Mouse (Mus musculus) small intestine, adult 2 months (tissue): ENCODE results near the gene Specc1l.

Experiments
- CTCF ChIP-seq: fragments of 200-500 bp; IDR thresholded peaks from 2 replicates; pipeline ENCODE4 v1.5.1; 2012; ENCODE audit warnings: low read depth, mild to moderate bottlenecking, control low read depth, inconsistent platforms, low read length, moderate library complexity, mixed read lengths; ENCODE audit not compliant: insufficient replicate concordance, insufficient read length; ENCODE audit errors: extremely low read depth
- POLR2A ChIP-seq: fragments of 200-500 bp; IDR thresholded peaks from 2 replicates; pipeline ENCODE4 v1.6.1; 2012; ENCODE audit warnings: low read depth, mild to moderate bottlenecking, control low read depth, inconsistent platforms, low read length, moderate library complexity

DNA sequence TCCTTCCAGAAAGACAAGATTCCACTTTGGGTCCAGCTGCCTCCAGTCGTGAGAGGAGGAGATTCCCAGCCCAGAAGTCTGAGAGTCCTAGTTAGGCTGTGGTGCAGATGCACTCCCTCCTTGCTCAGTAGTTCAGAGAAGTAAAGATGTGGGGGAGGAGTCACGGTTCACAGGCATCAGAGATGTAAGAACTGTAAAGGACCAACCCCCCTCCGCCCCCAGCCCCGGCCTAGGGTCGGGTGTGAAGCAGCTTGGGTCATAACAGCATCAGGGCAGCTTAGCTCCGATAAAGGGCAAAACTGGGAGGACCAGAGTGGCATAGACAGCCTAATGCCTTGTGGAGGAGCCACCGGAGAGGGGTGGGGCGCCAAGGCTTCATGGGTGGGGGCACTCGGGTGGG is 104.6 kb downstream of the Specc1l start:
- TF ChIP-seq POLR2A = no peak
- TF ChIP-seq CTCF = no peak
